Mouse (Mus musculus) cerebellum, adult 2 months (tissue): ENCODE measurements around the gene Pnpla7.

Source experiments
- CTCF ChIP-seq: fragments of 200-500 bp; IDR thresholded peaks from 2 replicates; pipeline ENCODE4 v1.5.1; 2011; ENCODE audit warnings: low read depth, mild to moderate bottlenecking, control low read depth, low read length, moderate library complexity, borderline replicate concordance; ENCODE audit not compliant: insufficient read depth
- POLR2A ChIP-seq: fragments of 200-500 bp; IDR thresholded peaks from 2 replicates; pipeline ENCODE4 v1.6.1; 2011; ENCODE audit warnings: low read length, control low read depth, borderline replicate concordance; ENCODE audit not compliant: insufficient read depth

DNA sequence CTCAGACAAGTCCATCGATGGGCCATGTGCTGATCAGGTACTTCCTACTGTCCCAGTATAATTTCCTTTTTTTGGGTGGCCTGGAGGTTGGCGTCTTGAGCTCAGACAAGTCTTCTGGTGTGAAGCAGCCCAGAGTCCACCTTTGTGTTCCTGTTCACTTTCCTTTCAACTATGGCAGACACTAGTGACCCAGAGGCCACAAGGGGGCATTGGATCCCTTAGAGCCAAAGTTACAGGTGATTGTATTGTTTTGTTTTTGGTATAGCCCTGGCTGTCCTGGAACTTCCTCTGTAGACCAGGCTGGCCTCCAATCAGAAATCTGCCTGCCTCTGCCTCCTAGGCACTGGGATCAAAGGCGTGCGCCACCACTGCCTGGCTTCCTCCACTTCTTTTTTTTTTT lies 96.6 kb downstream of the Pnpla7 start:
- TF ChIP-seq POLR2A (no peak), CTCF (no peak)
